Mouse (Mus musculus): ENCODE results near the gene Prrg2.

- TF ChIP-seq CTCF (IDR thresholded peaks at IDR 0.05; ENCODE audit: extremely low read depth, insufficient read depth, insufficient read length, insufficient replicate concordance) (no peak), POLR2A (IDR thresholded peaks at IDR 0.05; ENCODE audit: low read depth, low read length) (no peak)
Observed at GRCm38 (mm10) chr7:45060632-45061122, 1.8 kb downstream of the Prrg2 start.

All from spleen, adult 2 months (tissue).